Mouse (Mus musculus) heart, postnatal 10 days (tissue): Measurements from ENCODE around the gene Suclg2. TPM values are rescaled to one million over a fixed set of nuclear protein-coding genes. Genes with fewer than 3 reads are reported as not detected.

Experiments
- DNase-seq, 2 experiments: peaks; one replicate each; pipeline ENCODE4 v3.0.0; 2021
- intact Hi-C: fragments of 180-260 bp; cut with DNase I; formaldehyde crosslinking; loops from one replicate; pipeline ENCODE4 v1.15.1; 2025
- total RNA-seq, 2 experiments: library from RNA; stranded (reverse); gene quantifications; 2 replicates each; pipeline ENCODE4 v1.2.3; 2021

Suclg2 gene
- total RNA-seq, 2 experiments from 2014 or later: 98.0 to 106 TPM

- intact Hi-C loops: no loop called here
- DNase-seq: no peak
Measured at GRCm38 (mm10) chr6:95575531-95575930, 143.1 kb downstream of the Suclg2 start.

GRCm38 (mm10) chr6:95574867-95575266 is 143.7 kb downstream of the Suclg2 start:
- DNase-seq: no peak
- intact Hi-C loops: no loop called here

DNA sequence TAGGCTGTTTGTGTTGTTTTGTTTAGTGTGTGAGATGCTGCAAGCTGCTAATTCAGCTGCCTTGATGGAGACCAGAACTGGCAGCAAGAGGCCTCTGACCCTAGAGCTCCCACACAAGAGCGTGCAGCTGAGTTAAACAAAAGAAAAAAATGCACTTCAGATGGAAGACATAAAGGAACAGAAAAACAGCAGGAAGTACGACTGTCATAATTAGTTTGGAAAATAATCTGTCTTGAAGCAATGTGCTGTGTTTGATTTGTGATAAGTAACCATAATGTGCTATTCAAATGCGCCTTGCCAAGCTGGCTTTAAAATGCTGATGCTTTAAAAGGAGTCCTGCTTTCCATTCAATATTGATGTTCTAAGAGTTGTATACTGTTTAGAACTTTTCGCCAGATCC is 144.2 kb downstream of the Suclg2 start:
- DNase-seq: no peak
- intact Hi-C loops: no loop called here

DNA sequence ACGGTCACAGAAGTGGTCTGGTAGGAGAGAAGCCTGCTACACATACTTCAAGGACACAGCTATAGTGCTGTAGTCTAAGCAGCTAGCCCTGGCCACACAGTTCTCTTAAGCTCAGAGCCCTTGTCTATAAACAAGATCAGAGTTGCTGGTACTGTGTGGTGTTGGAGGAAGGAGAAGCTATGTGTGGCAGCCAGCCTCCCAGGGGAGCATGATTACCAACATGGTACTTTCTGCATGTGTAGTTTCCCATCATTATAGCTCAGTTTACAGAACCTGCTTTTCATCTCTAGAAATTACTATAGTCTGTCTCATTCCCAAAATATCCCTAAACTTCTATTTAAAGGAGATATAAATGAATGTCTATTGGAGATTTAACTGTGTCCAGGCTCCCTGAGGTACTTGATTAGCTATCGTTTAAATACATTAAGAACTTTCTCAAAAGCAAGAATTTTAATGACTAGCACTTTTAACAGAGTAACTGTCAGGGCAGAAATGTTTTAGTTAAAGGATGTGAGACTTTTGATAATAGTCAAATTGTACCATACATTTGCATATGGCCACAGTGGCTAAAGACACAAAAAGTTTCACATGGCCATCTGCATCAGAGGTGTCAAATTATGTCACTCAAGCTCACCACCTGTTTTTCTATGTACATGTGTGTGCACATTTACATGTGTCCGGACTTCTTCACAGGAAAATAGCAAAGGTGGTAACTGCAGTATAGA is 145.4 kb downstream of the Suclg2 start:
- intact Hi-C loops: no loop called here
- no peak for DNase-seq

DNA sequence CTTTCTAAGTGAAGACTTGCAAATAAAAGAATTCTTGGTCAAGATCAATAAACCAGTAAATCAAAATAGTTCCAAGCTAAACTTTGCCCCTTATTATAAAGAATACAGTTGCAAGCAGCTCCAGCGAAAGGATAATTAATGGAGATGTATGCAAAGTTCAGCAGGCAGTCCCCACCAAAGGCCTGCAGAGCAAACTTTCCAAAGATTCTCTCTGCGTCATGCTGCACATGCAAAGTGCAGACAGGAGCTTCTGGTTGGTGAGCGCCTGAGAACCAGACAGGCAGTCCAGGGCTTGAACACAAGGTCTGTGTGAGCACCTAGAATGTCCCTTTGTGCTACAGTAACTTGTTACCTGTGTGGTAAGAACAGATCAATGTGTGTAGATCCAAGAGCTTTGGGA is 147.0 kb downstream of the Suclg2 start:
- DNase-seq: no peak
- intact Hi-C loops: no loop called here

GRCm38 (mm10) chr6:95563355-95564009 is 155.1 kb downstream of the Suclg2 start:
- intact Hi-C loops: no loop called here
- DNase-seq: no peak

DNA sequence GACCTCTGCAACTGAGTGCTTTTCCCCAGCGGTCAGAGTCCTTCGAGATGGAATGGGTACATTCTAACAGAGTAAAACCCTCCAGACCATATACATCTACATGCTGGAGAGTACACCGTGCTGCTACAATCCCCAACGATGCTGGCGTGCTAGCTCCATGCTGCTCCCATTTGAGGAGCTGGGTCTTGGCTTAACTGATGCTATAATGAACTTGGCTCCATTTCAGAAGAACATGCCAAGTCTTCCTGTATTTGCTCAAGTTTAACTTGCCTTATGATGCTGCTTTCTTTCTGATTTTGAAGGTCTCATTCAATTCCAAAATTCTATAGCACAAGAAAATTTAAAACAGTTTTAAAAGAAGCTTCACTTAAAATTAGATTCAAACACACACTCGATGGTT is 162.3 kb downstream of the Suclg2 start:
- intact Hi-C loops: no loop called here
- DNase-seq: no peak

- intact Hi-C loops: no loop called here
- DNase-seq: no peak
Measured at GRCm38 (mm10) chr6:95552339-95552950, 166.2 kb downstream of the Suclg2 start.

- no peak for DNase-seq
- intact Hi-C loops: no loop called here
Measured at GRCm38 (mm10) chr6:95551000-95551399, 167.6 kb downstream of the Suclg2 start.

DNA sequence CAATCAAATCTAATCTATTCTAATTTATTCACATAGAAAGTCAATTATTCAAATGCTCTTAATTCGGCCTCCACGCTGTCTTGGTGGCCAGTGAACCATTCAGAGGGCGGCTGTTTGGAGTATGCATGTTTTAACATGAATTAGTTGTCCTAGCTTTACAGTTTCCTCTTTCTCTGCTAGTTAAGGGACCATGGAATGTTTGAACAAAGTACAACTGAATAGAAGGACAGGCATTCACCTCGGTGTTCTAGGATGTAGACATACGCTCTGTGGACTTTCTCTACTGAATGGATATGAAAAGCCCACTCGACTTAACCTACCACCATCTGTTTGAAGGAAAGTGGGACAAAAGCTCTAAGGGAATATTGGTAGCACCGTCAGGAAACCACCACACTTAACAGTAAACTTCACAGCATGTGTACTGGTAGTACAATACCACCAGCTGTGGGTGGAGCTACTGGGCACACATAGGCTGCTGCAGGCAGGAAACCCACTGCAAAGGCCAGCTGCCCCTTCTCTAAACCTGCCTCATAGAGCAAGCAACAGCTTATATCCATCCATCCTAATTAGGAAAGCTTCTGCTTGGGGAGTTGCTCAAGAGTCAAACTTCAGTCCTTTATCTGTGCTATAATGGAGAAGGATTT is 172.3 kb downstream of the Suclg2 start:
- intact Hi-C loops: no loop called here
- no peak for DNase-seq

DNA sequence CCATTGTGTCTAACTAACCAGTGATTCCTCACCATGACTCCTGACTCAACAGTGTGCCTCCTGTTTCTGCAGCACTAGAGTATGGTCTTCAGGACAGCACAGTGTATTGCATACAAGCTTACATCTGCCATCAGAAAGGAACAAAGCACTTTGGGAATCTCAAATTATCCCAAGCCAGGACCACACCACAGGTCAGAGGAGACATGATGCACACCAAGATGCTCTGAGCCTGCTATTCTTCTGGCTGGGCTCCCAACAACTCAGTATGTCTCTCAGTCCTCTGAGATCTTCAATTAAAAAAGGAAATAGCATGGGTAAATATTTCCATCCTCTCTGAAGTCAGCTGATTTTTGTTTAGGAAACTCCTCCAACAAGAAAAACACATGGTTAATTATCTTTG is 172.9 kb downstream of the Suclg2 start:
- DNase-seq: no peak
- intact Hi-C loops: no loop called here

DNA sequence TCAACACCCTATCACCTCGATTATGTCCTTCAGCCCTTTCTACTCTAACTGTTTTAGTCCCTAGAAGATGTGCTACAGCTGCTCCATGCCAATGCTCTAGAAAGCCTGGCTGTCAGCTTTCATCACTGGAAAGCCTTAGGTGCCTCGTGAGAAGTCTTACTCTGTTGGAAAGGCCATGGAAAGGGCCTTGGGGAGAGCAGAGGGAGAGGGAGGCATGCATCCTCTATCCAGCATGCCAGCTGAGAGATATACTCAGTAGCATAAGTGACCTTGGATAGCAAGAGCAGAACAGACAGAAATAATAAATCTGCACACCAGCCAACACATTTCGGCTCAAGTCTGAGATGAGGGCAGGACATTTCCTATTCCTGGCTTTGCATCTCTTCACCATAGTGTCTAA is 173.3 kb downstream of the Suclg2 start:
- peak in 1 of 2 experiments; percentile 3 for DNase-seq
- intact Hi-C loops: no loop called here

GRCm38 (mm10) chr6:95535191-95535590 is 183.4 kb downstream of the Suclg2 start:
- intact Hi-C loops: no loop called here
- no peak for DNase-seq

GRCm38 (mm10) chr6:95519846-95520245 is 198.8 kb downstream of the Suclg2 start:
- intact Hi-C loops: no loop called here
- DNase-seq: no peak

DNA sequence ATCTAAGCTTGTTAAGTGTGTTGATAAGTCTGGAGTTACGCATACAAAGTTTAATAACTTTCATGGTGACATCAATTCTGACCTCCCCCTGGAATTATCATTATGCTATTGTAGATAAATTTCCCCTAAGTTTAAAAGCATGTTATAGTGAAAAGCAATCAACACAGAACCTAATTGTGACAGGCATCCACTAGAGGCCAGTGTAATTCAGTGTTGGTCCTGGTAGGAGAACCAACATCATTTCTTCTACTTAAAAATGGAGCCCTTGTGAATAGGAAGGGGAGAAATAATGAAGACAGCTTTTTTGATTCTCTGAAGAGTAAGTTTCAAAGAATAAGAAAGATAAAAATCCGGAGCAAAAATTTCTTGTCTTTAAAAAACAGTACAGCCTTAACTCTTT is 200.2 kb downstream of the Suclg2 start:
- intact Hi-C loops: no loop called here

GRCm38 (mm10) chr6:95515721-95516120 is 202.9 kb downstream of the Suclg2 start:
- intact Hi-C loops: no loop called here

More for the DNA sequence above, 200.2 kb downstream of the Suclg2 start:
- no peak for DNase-seq

DNA sequence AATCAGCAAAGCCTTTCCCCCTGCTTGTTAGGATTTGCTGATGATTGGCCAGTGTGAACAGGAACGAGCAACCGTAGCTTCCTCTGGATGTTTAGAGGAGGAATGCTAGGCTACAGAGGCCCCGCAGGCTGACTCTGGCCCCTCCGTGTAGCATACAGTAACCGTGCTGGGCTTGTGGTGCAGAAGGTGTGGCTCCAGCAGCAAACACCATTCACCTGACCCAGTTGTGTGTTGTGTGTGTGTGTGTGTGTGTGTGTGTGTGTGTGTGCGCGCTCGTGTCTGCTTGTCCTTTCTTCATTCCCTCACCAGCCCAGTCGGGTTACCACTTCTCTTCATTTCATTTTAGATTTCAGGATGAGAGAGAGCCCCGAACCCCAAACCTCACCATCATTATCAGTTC is 203.9 kb downstream of the Suclg2 start:
- intact Hi-C loops: no loop called here

More at GRCm38 (mm10) chr6:95515721-95516120, 202.9 kb downstream of the Suclg2 start:
- DNase-seq: no peak

DNA sequence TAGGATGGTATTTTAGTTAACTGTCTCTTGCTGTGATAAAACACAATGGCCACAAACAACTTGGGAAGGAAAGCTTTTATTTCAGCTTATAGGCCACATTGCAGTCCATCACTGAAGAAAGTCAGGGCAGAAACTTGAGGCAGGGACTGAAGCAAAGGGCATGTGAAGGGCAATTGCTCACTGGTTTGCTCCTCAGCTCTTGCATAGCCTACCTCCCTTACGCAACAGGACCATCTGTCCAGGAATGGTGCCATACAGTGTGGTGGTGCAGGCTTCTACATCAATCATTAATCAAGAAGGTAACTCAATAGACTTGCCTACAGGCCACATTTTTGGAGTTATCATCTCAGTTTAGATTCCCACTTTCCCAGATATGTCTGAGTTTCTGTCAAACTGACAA is 206.9 kb downstream of the Suclg2 start:
- intact Hi-C loops: no loop called here

More for the DNA sequence above, 203.9 kb downstream of the Suclg2 start:
- DNase-seq: no peak

GRCm38 (mm10) chr6:95500771-95501170 is 217.8 kb downstream of the Suclg2 start:
- no peak for DNase-seq
- intact Hi-C loops: no loop called here

More for the DNA sequence above, 206.9 kb downstream of the Suclg2 start:
- DNase-seq: no peak

DNA sequence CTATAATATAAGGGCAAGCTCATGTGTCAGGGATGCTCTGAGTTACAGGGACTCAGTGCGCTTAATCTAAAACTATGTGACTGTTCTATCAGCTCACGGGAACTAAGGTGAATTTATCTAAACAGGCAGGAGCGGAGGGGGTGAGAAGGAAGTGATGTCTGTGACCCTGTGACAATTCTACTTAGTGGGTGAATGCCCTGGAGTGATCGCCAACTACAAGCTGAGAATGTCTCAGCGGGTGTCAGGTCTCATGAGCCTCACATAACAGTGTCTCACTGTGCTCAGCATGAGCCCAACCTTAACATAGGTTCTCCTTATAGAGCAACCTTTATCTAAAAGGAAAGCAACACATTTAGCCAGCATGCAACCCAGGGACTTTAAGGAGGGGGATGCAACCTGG is 219.0 kb downstream of the Suclg2 start:
- intact Hi-C loops: no loop called here
- DNase-seq: no peak

GRCm38 (mm10) chr6:95492216-95492956 is 226.2 kb downstream of the Suclg2 start:
- intact Hi-C loops: no loop called here
- no peak for DNase-seq
